Mouse (Mus musculus) limb, embryonic 14.5 days (tissue): ENCODE results near the gene Sbf1. TPM values are rescaled to one million over a fixed set of nuclear protein-coding genes. Genes with fewer than 3 reads are reported as not detected.

Source experiments
- ATAC-seq: fragments of 200-750 bp; cut with Nextera tagmentation; 2 replicates; pipeline ENCODE4 v1.8.0; 2017; ENCODE audit warnings: low read depth, moderate number of reproducible peaks, moderate TSS enrichment; ENCODE audit not compliant: low FRiP score
- DNase-seq: peaks from one replicate; pipeline ENCODE4 v3.0.0-alpha.2; 2015; ENCODE audit warnings: low spot score
- H3K27ac ChIP-seq: fragments of 300-500 bp; sonication (generic); replicated peaks from 2 replicates; pipeline ENCODE4 v1.5.1; 2014; ENCODE audit warnings: low read depth, mild to moderate bottlenecking, low read length, moderate library complexity, mixed read lengths
- H3K27me3 ChIP-seq: fragments of 300-500 bp; sonication (generic); 2 replicates; pipeline ENCODE4 v1.6.1; 2014; ENCODE audit warnings: low read length, mixed read lengths; ENCODE audit not compliant: control insufficient read depth, insufficient read depth
- H3K36me3 ChIP-seq: fragments of 300-500 bp; sonication (generic); 2 replicates; pipeline ENCODE4 v1.6.1; 2014; ENCODE audit warnings: mild to moderate bottlenecking, low read length, moderate library complexity, mixed read lengths; ENCODE audit not compliant: control insufficient read depth, insufficient read depth
- H3K4me1 ChIP-seq: fragments of 300-500 bp; sonication (generic); 2 replicates; pipeline ENCODE4 v1.6.1; 2014; ENCODE audit warnings: antibody characterized with exemption, low read length, mixed read lengths; ENCODE audit not compliant: control insufficient read depth, insufficient read depth
- H3K4me2 ChIP-seq: fragments of 300-500 bp; sonication (generic); replicated peaks from 2 replicates; pipeline ENCODE4 v1.6.1; 2014; ENCODE audit warnings: low read depth, mild to moderate bottlenecking, low read length, moderate library complexity; ENCODE audit not compliant: severe bottlenecking
- H3K4me3 ChIP-seq: fragments of 300-500 bp; sonication (generic); replicated peaks from 2 replicates; pipeline ENCODE4 v1.5.1; 2014; ENCODE audit warnings: low read length
- H3K9ac ChIP-seq: fragments of 300-500 bp; sonication (generic); 2 replicates; pipeline ENCODE4 v1.6.1; 2014; ENCODE audit warnings: mild to moderate bottlenecking, low read depth, low read length, moderate library complexity; ENCODE audit not compliant: severe bottlenecking
- H3K9me3 ChIP-seq: fragments of 300-500 bp; sonication (generic); 2 replicates; pipeline ENCODE4 v1.6.1; 2016; ENCODE audit warnings: low read length; ENCODE audit not compliant: control insufficient read depth
- POLR2A ChIP-seq: fragments of 200-500 bp; IDR thresholded peaks from 2 replicates; pipeline ENCODE4 v1.8.0; 2012; ENCODE audit warnings: inconsistent platforms, mild to moderate bottlenecking, moderate library complexity, borderline replicate concordance; ENCODE audit not compliant: insufficient read depth, insufficient read length; ENCODE audit errors: extremely low read depth
- WGBS: fragments of 180-500 bp; shearing (Covaris S2); extraction: QIAGEN DNeasy Blood & Tissue Kit; methylation state at CpG from one replicate; pipeline ENCODE4 v1.1.7; 2014; 5-methylcytosine and 5-hydroxymethylcytosine counted together
- microRNA-seq: library from miRNA; unstranded; fragments of <30 nt; microRNA quantifications from one replicate; pipeline ENCODE4, GENCODE M21; 2016
- polyA plus RNA-seq, 2 experiments: library from polyadenylated mRNA; depleted of rRNA in 1 of 2; stranded (reverse) in 1 of 2; unstranded in 1 of 2; fragments of >200 nt; fragmentation: Nextera tagmentation in 1 of 2; extraction: Ambion mirVana in 1 of 2; gene quantifications; 2 replicates each; pipeline versions ENCODE4 v1.2.1 to v1.2.3; 2012 to 2014

Sbf1 gene
- polyA plus RNA-seq, 2 experiments: 65.1 to 154 TPM

DNA sequence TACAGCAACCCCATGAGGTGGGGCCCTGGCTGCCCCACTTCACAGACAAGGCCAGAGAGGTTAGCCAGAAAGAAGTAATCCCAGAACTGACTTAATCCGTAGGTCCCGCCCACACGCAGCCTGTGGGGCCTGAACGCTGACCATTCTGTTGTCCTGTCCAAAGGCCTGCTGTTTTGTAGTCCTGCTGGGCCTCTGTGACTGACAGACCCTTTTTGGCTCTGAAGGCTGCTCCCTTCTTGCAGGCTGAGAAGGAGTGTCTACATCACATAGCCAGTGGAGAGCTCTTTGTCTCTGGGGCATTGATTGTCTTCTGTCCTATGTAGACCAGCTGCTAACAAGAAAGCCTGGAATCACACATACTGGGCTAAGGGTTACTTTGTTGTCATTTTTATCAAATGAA, 59.8 kb downstream of the Sbf1 start:
- no peak overlapping the region for H3K4me3 ChIP-seq

DNA sequence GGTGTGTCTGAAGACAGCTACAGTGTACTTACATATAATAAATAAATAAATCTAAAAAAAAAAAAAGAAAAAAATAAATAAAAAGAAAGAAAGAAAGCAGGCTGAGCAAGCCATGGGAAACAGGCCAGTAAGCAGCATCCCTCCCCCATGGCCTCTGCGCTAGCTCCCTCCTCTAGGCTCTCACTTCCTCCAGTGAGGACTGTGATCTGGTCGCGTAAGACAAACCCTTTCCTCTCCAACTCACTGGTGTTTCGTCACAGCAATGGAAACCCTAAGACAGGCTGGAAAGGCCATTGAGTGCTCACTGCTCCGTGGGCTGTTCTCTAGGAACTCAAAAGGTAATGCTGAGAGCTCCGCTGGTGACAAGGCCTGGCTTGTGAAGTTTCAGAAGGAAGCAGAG, 66.0 kb downstream of the Sbf1 start:
- Histone ChIP-seq H3K4me1 (no peaks in the 10 kb centered on the region), H3K4me3 (no peak overlapping the region), H3K27ac (no peak overlapping the region), H3K27me3 (no peaks in the 10 kb centered on the region), H3K9ac (no peak overlapping the region), H3K36me3 (peaks cover 29% of the 10 kb centered on the region), H3K9me3 (no peaks in the 10 kb centered on the region), H3K4me2 (no peak overlapping the region)
- ATAC-seq: no peak
- WGBS: 81% methylated on average over 6 of the region's 6 CpGs
- no peak for DNase-seq
- no peak for TF ChIP-seq POLR2A

More for the DNA sequence above, 59.8 kb downstream of the Sbf1 start:
- ATAC-seq: no peak
- no peaks in the 10 kb centered on the region for H3K9me3 ChIP-seq
- no peak overlapping the region for H3K27ac ChIP-seq
- TF ChIP-seq POLR2A: no peak
- WGBS: 89% methylated on average over 4 of the region's 4 CpGs
- no peaks in the 10 kb centered on the region for H3K27me3 ChIP-seq
- H3K4me1 ChIP-seq: no peaks in the 10 kb centered on the region
- DNase-seq: no peak
- no peak overlapping the region for H3K4me2 ChIP-seq
- H3K36me3 ChIP-seq: peaks cover 37% of the 10 kb centered on the region
- H3K9ac ChIP-seq: no peak overlapping the region

DNA sequence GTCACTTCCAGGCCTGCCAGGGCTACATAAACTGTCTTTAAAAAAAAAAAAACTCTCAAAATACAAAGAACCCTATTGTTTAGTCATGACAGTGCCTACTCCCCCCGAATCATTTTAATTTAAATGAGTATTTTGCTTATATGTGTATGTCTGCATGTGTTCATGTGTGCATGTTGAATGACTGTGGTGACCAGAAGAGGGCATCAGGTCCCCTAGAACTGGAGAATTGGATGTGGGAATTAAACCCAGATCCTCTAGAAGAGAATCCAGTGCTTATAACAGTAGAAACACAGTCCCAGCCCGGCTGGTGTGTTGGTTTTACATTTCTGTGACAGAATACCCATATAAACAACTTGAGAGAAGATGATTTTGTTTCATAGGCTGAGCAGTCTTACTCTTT, 74.1 kb downstream of the Sbf1 start:
- Histone ChIP-seq H3K9ac (no peak overlapping the region), H3K36me3 (peaks cover 31% of the 10 kb centered on the region), H3K27me3 (no peaks in the 10 kb centered on the region), H3K4me1 (no peaks in the 10 kb centered on the region), H3K27ac (no peak overlapping the region), H3K4me3 (no peak overlapping the region), H3K9me3 (no peaks in the 10 kb centered on the region), H3K4me2 (no peak overlapping the region)
- DNase-seq (no peak), ATAC-seq (no peak)
- no peak for TF ChIP-seq POLR2A
- WGBS: 74% methylated on average over 2 of the region's 2 CpGs

DNA sequence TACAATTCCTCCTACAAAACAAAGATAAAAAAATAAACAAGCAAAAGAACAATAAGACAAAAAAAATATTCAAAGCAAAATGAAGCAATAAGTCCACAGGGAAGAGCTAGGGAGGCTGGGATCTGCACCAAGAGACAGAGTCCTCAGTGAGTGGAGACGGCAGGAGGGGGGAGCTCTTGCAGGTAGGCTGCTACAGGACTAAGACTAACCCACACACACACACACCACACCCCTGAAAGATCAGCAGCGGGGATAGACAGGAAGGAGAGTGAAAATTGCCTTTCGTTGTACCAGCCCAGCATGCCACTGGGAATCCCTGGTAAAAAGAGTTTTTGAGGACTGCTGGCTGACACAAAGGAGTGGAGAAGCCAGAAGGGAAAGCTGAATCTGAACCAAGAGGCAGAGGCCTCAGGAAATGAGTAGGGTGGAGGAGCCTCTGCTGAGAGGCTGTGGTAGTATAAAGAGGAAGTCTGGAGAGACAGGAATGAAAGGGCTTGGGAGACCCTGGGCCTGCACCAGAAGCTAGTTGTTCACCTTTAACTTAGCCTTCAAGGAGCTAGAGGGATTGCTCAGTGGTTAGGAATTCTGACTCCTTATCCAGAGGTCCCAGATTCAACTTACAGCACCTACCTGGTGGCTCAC, 75.2 kb downstream of the Sbf1 start:
- Histone ChIP-seq H3K9me3 (no peaks in the 10 kb centered on the region), H3K9ac (no peak overlapping the region), H3K36me3 (peaks cover 28% of the 10 kb centered on the region), H3K27me3 (no peaks in the 10 kb centered on the region), H3K27ac (no peak overlapping the region), H3K4me2 (no peak overlapping the region), H3K4me1 (no peaks in the 10 kb centered on the region), H3K4me3 (no peak overlapping the region)
- DNase-seq (no peak), ATAC-seq (no peak)
- no peak for TF ChIP-seq POLR2A
- WGBS: 57% methylated on average over 3 of the region's 3 CpGs

Small RNA genes within 50 kb of the gene (microRNA-seq; reads per million reads assigned to microRNA genes)
- not detected for gene Mir6959

Other genes with a start within 250 kb of the Sbf1 start
- gene Trabd, start 240.2 kb downstream of the Sbf1 start, polyA plus RNA-seq (2012; rRNA removed): 43.5 and 51.0 TPM in 2 replicates
- gene Trabd, start 240.2 kb downstream of the Sbf1 start, polyA plus RNA-seq (2014; fragmentation: Nextera tagmentation; extraction: Ambion mirVana): 47.8 and 51.0 TPM in 2 replicates
- gene Selenoo, start 226.2 kb downstream of the Sbf1 start, polyA plus RNA-seq (2012; rRNA removed): 32.7 and 40.7 TPM in 2 replicates
- gene Selenoo, start 226.2 kb downstream of the Sbf1 start, polyA plus RNA-seq (2014; fragmentation: Nextera tagmentation; extraction: Ambion mirVana): 20.6 and 22.9 TPM in 2 replicates
- gene Tubgcp6, start 192.2 kb downstream of the Sbf1 start, polyA plus RNA-seq (2012; rRNA removed): 36.8 and 56.5 TPM in 2 replicates
- 17.2 and 17.6 TPM in 2 replicates for gene Tubgcp6, start 192.2 kb downstream of the Sbf1 start, polyA plus RNA-seq (2014; fragmentation: Nextera tagmentation; extraction: Ambion mirVana)
- 38.1 and 49.4 TPM in 2 replicates for gene Hdac10, start 186.6 kb downstream of the Sbf1 start, polyA plus RNA-seq (2012; rRNA removed)
- gene Hdac10, start 186.6 kb downstream of the Sbf1 start, polyA plus RNA-seq (2014; fragmentation: Nextera tagmentation; extraction: Ambion mirVana): 18.7 and 21.8 TPM in 2 replicates
- 13.7 and 14.9 TPM in 2 replicates for gene Mapk12, start 174.6 kb downstream of the Sbf1 start, polyA plus RNA-seq (2012; rRNA removed)
- gene Mapk12, start 174.6 kb downstream of the Sbf1 start, polyA plus RNA-seq (2014; fragmentation: Nextera tagmentation; extraction: Ambion mirVana): 5.0 and 8.3 TPM in 2 replicates
- 13.4 and 15.9 TPM in 2 replicates for gene Mapk11, start 165.7 kb downstream of the Sbf1 start, polyA plus RNA-seq (2012; rRNA removed)
- 7.0 and 7.3 TPM in 2 replicates for gene Mapk11, start 165.7 kb downstream of the Sbf1 start, polyA plus RNA-seq (2014; fragmentation: Nextera tagmentation; extraction: Ambion mirVana)
- gene Plxnb2, start 134.5 kb downstream of the Sbf1 start, polyA plus RNA-seq (2012; rRNA removed): 212 and 268 TPM in 2 replicates
- 170 and 183 TPM in 2 replicates for gene Plxnb2, start 134.5 kb downstream of the Sbf1 start, polyA plus RNA-seq (2014; fragmentation: Nextera tagmentation; extraction: Ambion mirVana)
- gene Dennd6b, start 118.8 kb downstream of the Sbf1 start, polyA plus RNA-seq (2012; rRNA removed): 39.2 and 53.6 TPM in 2 replicates
- 12.7 and 14.0 TPM in 2 replicates for gene Dennd6b, start 118.8 kb downstream of the Sbf1 start, polyA plus RNA-seq (2014; fragmentation: Nextera tagmentation; extraction: Ambion mirVana)
- gene Ppp6r2, start 103.8 kb downstream of the Sbf1 start, polyA plus RNA-seq (2012; rRNA removed): 59.0 and 71.5 TPM in 2 replicates
- 28.3 and 31.7 TPM in 2 replicates for gene Ppp6r2, start 103.8 kb downstream of the Sbf1 start, polyA plus RNA-seq (2014; fragmentation: Nextera tagmentation; extraction: Ambion mirVana)
- gene Adm2, start 7.4 kb upstream of the Sbf1 start, polyA plus RNA-seq (2012; rRNA removed): 0.74 and 1.0 TPM in 2 replicates
- gene Adm2, start 7.4 kb upstream of the Sbf1 start, polyA plus RNA-seq (2014; fragmentation: Nextera tagmentation; extraction: Ambion mirVana): 0.52 TPM in 1 of 2 replicates, not detected in the other
- not detected in 2 replicates for gene Miox, start 19.1 kb upstream of the Sbf1 start, polyA plus RNA-seq (2012; rRNA removed)
- gene Miox, start 19.1 kb upstream of the Sbf1 start, polyA plus RNA-seq (2014; fragmentation: Nextera tagmentation; extraction: Ambion mirVana): not detected in 2 replicates
- gene Lmf2, start 40.3 kb upstream of the Sbf1 start, polyA plus RNA-seq (2012; rRNA removed): 55.7 and 74.0 TPM in 2 replicates
- gene Lmf2, start 40.3 kb upstream of the Sbf1 start, polyA plus RNA-seq (2014; fragmentation: Nextera tagmentation; extraction: Ambion mirVana): 49.1 and 53.6 TPM in 2 replicates
- 153 and 209 TPM in 2 replicates for gene Ncaph2, start 40.4 kb upstream of the Sbf1 start, polyA plus RNA-seq (2012; rRNA removed)
- gene Ncaph2, start 40.4 kb upstream of the Sbf1 start, polyA plus RNA-seq (2014; fragmentation: Nextera tagmentation; extraction: Ambion mirVana): 145 and 160 TPM in 2 replicates
- gene Sco2, start 58.5 kb upstream of the Sbf1 start, polyA plus RNA-seq (2012; rRNA removed): 19.8 and 27.2 TPM in 2 replicates
- gene Sco2, start 58.5 kb upstream of the Sbf1 start, polyA plus RNA-seq (2014; fragmentation: Nextera tagmentation; extraction: Ambion mirVana): 7.5 and 10.3 TPM in 2 replicates
- gene Tymp, start 61.7 kb upstream of the Sbf1 start, polyA plus RNA-seq (2012; rRNA removed): 2.0 and 3.3 TPM in 2 replicates
- 1.3 and 1.6 TPM in 2 replicates for gene Tymp, start 61.7 kb upstream of the Sbf1 start, polyA plus RNA-seq (2014; fragmentation: Nextera tagmentation; extraction: Ambion mirVana)
- 0.24 and 0.62 TPM in 2 replicates for gene Odf3b, start 64.0 kb upstream of the Sbf1 start, polyA plus RNA-seq (2012; rRNA removed)
- 0.67 and 0.72 TPM in 2 replicates for gene Odf3b, start 64.0 kb upstream of the Sbf1 start, polyA plus RNA-seq (2014; fragmentation: Nextera tagmentation; extraction: Ambion mirVana)
- 0.03 TPM in 1 of 2 replicates, not detected in the other for gene Klhdc7b, start 69.6 kb upstream of the Sbf1 start, polyA plus RNA-seq (2012; rRNA removed)
- gene Klhdc7b, start 69.6 kb upstream of the Sbf1 start, polyA plus RNA-seq (2014; fragmentation: Nextera tagmentation; extraction: Ambion mirVana): not detected in 2 replicates
- not detected in 2 replicates for gene Syce3, start 95.2 kb upstream of the Sbf1 start, polyA plus RNA-seq (2012; rRNA removed)
- not detected in 2 replicates for gene Syce3, start 95.2 kb upstream of the Sbf1 start, polyA plus RNA-seq (2014; fragmentation: Nextera tagmentation; extraction: Ambion mirVana)
- gene Cpt1b, start 110.6 kb upstream of the Sbf1 start, polyA plus RNA-seq (2012; rRNA removed): 3.7 and 4.4 TPM in 2 replicates
- 0.57 and 0.63 TPM in 2 replicates for gene Cpt1b, start 110.6 kb upstream of the Sbf1 start, polyA plus RNA-seq (2014; fragmentation: Nextera tagmentation; extraction: Ambion mirVana)
- 0.96 and 1.8 TPM in 2 replicates for gene C730034F03Rik, start 114.3 kb upstream of the Sbf1 start, polyA plus RNA-seq (2012; rRNA removed)
- gene C730034F03Rik, start 114.3 kb upstream of the Sbf1 start, polyA plus RNA-seq (2014; fragmentation: Nextera tagmentation; extraction: Ambion mirVana): 1.4 and 2.4 TPM in 2 replicates
- 0.40 and 0.47 TPM in 2 replicates for gene Gm44502, start 114.4 kb upstream of the Sbf1 start, polyA plus RNA-seq (2012; rRNA removed)
- gene Gm44502, start 114.4 kb upstream of the Sbf1 start, polyA plus RNA-seq (2014; fragmentation: Nextera tagmentation; extraction: Ambion mirVana): not detected in 2 replicates
- gene Chkb, start 114.6 kb upstream of the Sbf1 start, polyA plus RNA-seq (2012; rRNA removed): 72.6 and 79.0 TPM in 2 replicates
- 45.6 and 46.9 TPM in 2 replicates for gene Chkb, start 114.6 kb upstream of the Sbf1 start, polyA plus RNA-seq (2014; fragmentation: Nextera tagmentation; extraction: Ambion mirVana)
- gene Mapk8ip2, start 138.6 kb upstream of the Sbf1 start, polyA plus RNA-seq (2012; rRNA removed): 2.5 and 2.6 TPM in 2 replicates
- gene Mapk8ip2, start 138.6 kb upstream of the Sbf1 start, polyA plus RNA-seq (2014; fragmentation: Nextera tagmentation; extraction: Ambion mirVana): 0.99 and 1.5 TPM in 2 replicates
- gene Arsa, start 162.1 kb upstream of the Sbf1 start, polyA plus RNA-seq (2012; rRNA removed): 30.7 and 38.5 TPM in 2 replicates
- 18.3 and 21.7 TPM in 2 replicates for gene Arsa, start 162.1 kb upstream of the Sbf1 start, polyA plus RNA-seq (2014; fragmentation: Nextera tagmentation; extraction: Ambion mirVana)
- 18.4 and 25.1 TPM in 2 replicates for gene Shank3, start 184.3 kb upstream of the Sbf1 start, polyA plus RNA-seq (2012; rRNA removed)
- gene Shank3, start 184.3 kb upstream of the Sbf1 start, polyA plus RNA-seq (2014; fragmentation: Nextera tagmentation; extraction: Ambion mirVana): 2.4 and 2.7 TPM in 2 replicates